Mouse (Mus musculus): ENCODE results near the gene Spta1.

DNA sequence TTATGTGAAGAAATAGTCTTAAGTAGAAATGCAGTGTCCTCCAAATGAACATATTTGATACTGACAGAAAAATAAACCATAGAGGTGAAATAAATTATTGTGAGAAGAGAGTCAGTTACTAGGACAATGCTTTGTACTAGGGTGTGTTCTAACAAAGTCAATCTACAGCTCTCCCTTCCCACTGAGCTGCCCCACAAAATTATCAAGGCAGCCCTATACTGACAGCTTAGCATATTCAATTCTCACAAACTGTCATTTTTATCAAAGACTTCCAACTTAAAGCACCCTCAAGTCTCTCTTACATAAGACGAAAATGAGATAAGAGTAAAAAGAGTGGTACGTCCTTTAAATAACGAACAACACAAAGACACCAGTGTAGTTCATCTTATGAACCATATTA lies 15.0 kb upstream of the Spta1 start:
- TF ChIP-seq POLR2A (IDR thresholded peaks at IDR 0.05; ENCODE audit: borderline replicate concordance, extremely low read depth, low read depth, low read length) (no peak), CTCF (IDR thresholded peaks at IDR 0.05; ENCODE audit: insufficient read depth, low read length) (no peak)
